Mouse (Mus musculus): ENCODE results near the gene Btbd35f13. TPM values are rescaled to one million over a fixed set of nuclear protein-coding genes. Genes with fewer than 3 reads are reported as not detected.
"Not testable (repeated sequence)": the region's sequence is repeated elsewhere in the genome, so short reads cannot be mapped to it uniquely, and the experiment has no call there.

Btbd35f13 gene
- not detected in 2 replicates for polyA plus RNA-seq (2016; fragmentation: Nextera tagmentation; extraction: Ambion mirVana)

- H3K4me3 ChIP-seq; H3K4me1 ChIP-seq; H3K27me3 ChIP-seq (ENCODE audit: low read depth, poor library complexity, severe bottlenecking); H3K9me3 ChIP-seq (replicated peaks); DNase-seq (ENCODE audit: low spot score); H3K27ac ChIP-seq (replicated peaks); H3K36me3 ChIP-seq: not testable (repeated sequence)
- 82% methylated on average over 3 of the region's 3 CpGs for WGBS
These were observed at the start of gene Btbd35f13 for GRCm38 (mm10) chrX:33656872-33657271. Gene Btbd35f13, plus strand, starts transcription at chrX:33657172.

- H3K9me3 ChIP-seq (replicated peaks); H3K36me3 ChIP-seq; DNase-seq (ENCODE audit: low spot score); H3K27ac ChIP-seq (replicated peaks); H3K27me3 ChIP-seq (ENCODE audit: low read depth, poor library complexity, severe bottlenecking); H3K4me3 ChIP-seq; H3K4me1 ChIP-seq: not testable (repeated sequence)
- WGBS: no CpG with 5 or more reads among the region's 3 CpGs
These were observed 45.3 kb downstream of the Btbd35f13 start, which contains the start of gene Btbd35f14 for GRCm38 (mm10) chrX:33702249-33702648. Gene Btbd35f14, minus strand, starts transcription at chrX:33702349.

Other genes starting within 250 kb of the Btbd35f13 start
- gene Btbd35f15, start 79.9 kb upstream of the Btbd35f13 start, polyA plus RNA-seq (2016; fragmentation: Nextera tagmentation; extraction: Ambion mirVana): not detected in 2 replicates
- gene Btbd35f14, start 45.2 kb downstream of the Btbd35f13 start, polyA plus RNA-seq (2016; fragmentation: Nextera tagmentation; extraction: Ambion mirVana): not detected in 2 replicates